Mouse (Mus musculus) neural tube, embryonic 11.5 days (tissue): ENCODE measurements at regions not wholly inside any gene's neighbourhood (a gene's known extent, or its start where the extent isn't known, plus 50 kb on each side); places are given as distances from the start of the nearest gene placed in this dataset.
"Not testable (repeated sequence)": the region's sequence is repeated elsewhere in the genome, so short reads cannot be mapped to it uniquely, and the experiment has no call there.

Source experiments
- ATAC-seq: fragments of 200-750 bp; cut with Nextera tagmentation; 2 replicates; pipeline ENCODE4 v1.8.0; 2017; ENCODE audit warnings: moderate number of reproducible peaks, mild to moderate bottlenecking, moderate TSS enrichment, moderate library complexity; ENCODE audit not compliant: insufficient read depth, low FRiP score, low TSS enrichment
- DNase-seq: peaks from one replicate; pipeline ENCODE4 v3.0.0-alpha.2; 2015; ENCODE audit warnings: low spot score
- H3K27ac ChIP-seq: fragments of 300-500 bp; sonication (generic); 2 replicates; pipeline ENCODE4 v1.5.1; 2014; ENCODE audit warnings: low read depth, mild to moderate bottlenecking, low read length
- H3K27me3 ChIP-seq: fragments of 300-500 bp; sonication (generic); 2 replicates; pipeline ENCODE4 v1.6.1; 2014; ENCODE audit warnings: mild to moderate bottlenecking, low read length, mixed read lengths; ENCODE audit not compliant: control insufficient read depth, insufficient read depth
- H3K36me3 ChIP-seq: fragments of 300-500 bp; sonication (generic); 2 replicates; pipeline ENCODE4 v1.6.1; 2014; ENCODE audit warnings: mild to moderate bottlenecking, low read length, moderate library complexity, mixed read lengths; ENCODE audit not compliant: control insufficient read depth, insufficient read depth
- H3K4me1 ChIP-seq: fragments of 300-500 bp; sonication (generic); 2 replicates; pipeline ENCODE4 v1.6.1; 2014; ENCODE audit warnings: low read length, mixed read lengths; ENCODE audit not compliant: control insufficient read depth, insufficient read depth
- H3K4me2 ChIP-seq: fragments of 300-500 bp; sonication (generic); 2 replicates; pipeline ENCODE4 v1.6.1; 2014; ENCODE audit warnings: low read depth, mild to moderate bottlenecking, moderate library complexity
- H3K4me3 ChIP-seq: fragments of 300-500 bp; sonication (generic); 2 replicates; pipeline ENCODE4 v1.5.1; 2014; ENCODE audit warnings: low read depth, low read length
- H3K9ac ChIP-seq: fragments of 300-500 bp; sonication (generic); 2 replicates; pipeline ENCODE4 v1.6.1; 2014; ENCODE audit warnings: mild to moderate bottlenecking, low read length
- H3K9me3 ChIP-seq: fragments of 300-500 bp; sonication (generic); 2 replicates; pipeline ENCODE4 v1.6.1; 2016; ENCODE audit warnings: low read length; ENCODE audit not compliant: control insufficient read depth
- WGBS: fragments of 180-500 bp; shearing (Covaris S2); extraction: QIAGEN DNeasy Blood & Tissue Kit; methylation state at CpG from one replicate; pipeline ENCODE4 v1.1.7; 2014; 5-methylcytosine and 5-hydroxymethylcytosine counted together

- not testable (repeated sequence) for H3K36me3 ChIP-seq, H3K27me3 ChIP-seq, H3K4me1 ChIP-seq, H3K27ac ChIP-seq, H3K9ac ChIP-seq, H3K4me2 ChIP-seq, H3K4me3 ChIP-seq, H3K9me3 ChIP-seq, DNase-seq
- 62% methylated on average over 2 of the region's 3 CpGs for WGBS
- ATAC-seq: peak; percentile 20; the same call in 1 of the 2 replicates
Observed at GRCm38 (mm10) chr7:106055074-106055473, 101.3 kb upstream of the Gm4070 start.

GRCm38 (mm10) chr7:106036556-106036955 is 82.8 kb upstream of the Gm4070 start:
- H3K9ac ChIP-seq, H3K4me1 ChIP-seq, H3K36me3 ChIP-seq, DNase-seq, H3K4me2 ChIP-seq, ATAC-seq, H3K27ac ChIP-seq, H3K4me3 ChIP-seq, H3K27me3 ChIP-seq, H3K9me3 ChIP-seq: not testable (repeated sequence)

- H3K9ac ChIP-seq, H3K4me2 ChIP-seq, DNase-seq, H3K27me3 ChIP-seq, H3K27ac ChIP-seq, H3K4me3 ChIP-seq, H3K36me3 ChIP-seq, ATAC-seq, H3K9me3 ChIP-seq, H3K4me1 ChIP-seq: not testable (repeated sequence)
Observed at GRCm38 (mm10) chr7:106031612-106032150, 77.9 kb upstream of the Gm4070 start.
